Mouse (Mus musculus): ENCODE measurements around the gene AI481877.

AI481877 gene

DNA sequence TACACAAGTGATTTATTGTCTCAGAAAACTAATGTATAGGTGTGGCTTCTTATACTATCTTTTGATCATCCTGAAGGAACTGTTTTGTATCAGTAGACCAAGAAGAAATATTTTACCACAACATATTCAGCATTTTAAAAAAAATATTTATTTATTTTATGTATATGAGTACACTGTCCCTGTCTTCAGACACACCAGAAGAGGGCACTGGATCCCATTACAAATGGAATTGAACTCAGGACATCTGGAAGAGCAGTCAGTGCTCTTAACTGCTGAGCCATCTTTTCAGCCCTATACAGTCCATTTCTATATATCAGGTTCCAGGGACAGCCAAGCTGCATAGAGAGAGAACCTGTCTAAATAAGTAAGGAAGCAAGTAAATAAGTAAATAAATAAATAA lies 15.2 kb downstream of the AI481877 start:
- DNase-seq = no peak

DNA sequence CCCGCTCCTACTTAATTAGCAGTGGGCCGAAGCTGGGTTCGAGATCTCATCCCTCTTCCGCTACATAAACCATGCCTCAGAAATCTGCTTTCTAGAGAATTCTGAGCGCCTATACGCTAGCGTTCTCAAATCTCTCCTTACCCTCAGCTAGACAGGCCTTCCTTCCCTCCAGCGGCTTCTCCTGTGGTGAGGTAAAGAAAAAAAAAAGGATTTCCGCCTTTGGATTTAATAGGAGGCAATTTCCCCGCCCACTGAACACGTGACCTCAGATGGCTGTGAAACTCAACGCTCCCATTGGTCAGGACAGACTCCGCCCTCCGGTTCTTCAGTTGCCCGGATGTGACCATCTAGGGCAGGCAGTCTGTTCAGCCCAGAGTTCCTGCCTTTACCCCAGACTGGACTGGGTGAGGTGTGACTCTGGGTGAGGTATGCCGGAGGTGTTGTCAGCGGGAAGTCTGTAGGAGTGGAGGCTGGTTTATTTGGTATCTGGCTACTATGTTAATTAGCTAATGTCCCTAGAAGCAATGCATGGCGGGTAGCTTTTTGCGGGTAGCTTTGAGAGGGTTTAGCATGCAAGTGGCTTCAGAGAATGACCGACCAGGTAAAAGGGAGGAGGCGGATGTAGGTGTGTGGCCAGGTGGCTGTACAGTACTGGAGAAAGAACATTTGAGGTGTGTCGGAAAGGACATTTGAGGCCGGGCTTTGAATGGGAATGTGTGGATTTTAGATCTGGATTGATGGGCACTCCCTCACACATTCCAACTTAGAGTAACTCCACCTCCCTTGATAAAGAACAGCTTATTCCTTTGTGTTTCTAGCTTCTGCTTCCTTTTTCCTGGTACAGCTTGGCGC lies 20.9 kb downstream of the AI481877 start:
- DNase-seq = no peak

DNA sequence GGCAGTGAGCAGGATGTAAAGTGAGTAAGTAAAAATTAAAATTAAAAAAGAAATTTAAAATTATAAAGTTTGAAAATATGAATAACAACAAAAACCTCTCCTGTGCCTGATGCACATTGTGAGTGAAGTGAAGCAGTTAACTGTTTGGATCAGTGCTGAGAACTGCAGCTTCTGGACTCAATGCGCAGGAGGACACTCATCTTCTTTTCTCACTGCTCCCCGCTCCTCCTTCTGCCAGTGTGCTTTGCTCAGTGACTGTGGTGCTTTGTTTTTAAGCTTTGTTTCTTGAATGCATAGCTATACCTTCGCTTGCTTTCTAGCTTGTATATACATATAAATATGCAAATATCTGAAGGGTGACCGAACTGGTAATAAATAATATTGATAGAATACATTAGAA lies 30.1 kb downstream of the AI481877 start:
- DNase-seq = no peak

DNA sequence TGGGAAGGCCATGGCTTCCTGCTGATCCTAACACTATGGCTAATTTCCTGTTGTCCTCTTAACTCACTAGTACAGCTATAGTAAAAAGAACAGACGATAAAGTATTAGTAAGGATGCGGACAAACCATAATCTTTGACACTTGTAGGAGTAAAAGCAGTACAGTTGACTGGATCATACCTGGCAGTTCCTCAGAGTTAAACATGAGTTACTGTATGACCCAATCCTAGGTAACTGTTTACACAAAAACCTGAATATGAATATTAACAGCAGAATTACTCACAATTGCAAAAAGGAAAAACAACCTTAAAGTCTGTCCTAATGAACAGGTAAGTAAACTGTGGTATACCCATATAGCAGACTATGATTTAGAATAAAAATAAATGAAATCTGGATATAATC lies 30.9 kb downstream of the AI481877 start:
- no peak for DNase-seq

DNA sequence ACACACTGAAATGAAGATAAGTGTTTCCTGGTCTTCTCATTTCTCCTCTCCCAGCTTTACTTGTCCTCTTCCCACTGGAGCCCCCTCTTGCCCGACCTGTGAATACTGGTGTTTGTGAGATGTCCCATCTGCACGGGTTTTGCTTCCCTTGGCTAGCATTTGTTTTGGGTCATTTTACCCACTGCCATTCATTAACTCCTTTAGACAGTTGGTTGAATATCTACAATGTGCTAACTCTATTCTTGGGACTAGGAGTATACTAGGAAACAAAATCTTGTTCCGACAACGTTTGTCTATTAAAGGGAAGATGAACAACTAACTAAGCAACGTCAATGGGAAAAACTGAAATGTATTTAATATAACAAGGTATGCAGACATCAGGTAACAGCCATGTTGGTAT lies 32.1 kb downstream of the AI481877 start:
- DNase-seq = no peak

DNA sequence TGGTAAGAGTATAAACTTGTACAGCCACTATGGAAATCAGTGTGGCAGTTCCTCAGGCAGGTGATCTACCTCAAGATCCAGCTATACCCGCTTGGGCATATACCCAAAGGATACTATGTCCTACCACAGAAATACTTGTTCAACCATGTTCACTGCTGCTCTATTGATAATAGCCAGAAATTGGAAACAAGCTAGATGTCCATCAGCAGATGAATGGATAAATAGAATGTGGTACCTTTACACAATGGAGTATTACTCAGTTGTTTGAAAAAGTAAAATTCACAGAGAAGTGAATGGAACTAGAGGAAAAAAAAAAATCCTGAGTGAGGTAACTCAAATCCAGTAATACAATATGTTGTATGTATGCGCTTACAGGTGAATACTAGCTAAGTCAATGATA lies 34.6 kb downstream of the AI481877 start:
- DNase-seq = no peak

DNA sequence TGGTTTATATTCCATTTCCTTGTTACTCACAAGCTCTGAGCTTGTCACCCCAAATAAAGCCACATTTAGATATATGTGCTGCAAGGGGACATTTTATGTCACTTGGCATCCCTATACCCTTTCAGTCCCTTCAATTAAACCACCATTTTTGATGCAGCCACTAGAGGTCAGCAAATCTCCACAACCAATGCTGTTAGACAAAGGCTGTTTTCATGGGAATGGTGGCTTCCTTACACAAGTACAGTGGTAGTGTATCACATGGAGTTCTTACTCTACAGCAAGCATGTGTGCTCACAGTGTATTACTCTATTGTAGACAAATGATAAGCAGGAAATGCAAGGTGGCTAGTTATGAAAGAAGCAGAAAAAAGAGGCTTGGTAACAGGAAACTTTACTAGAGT lies 42.4 kb downstream of the AI481877 start:
- peak; percentile 80 for DNase-seq

DNA sequence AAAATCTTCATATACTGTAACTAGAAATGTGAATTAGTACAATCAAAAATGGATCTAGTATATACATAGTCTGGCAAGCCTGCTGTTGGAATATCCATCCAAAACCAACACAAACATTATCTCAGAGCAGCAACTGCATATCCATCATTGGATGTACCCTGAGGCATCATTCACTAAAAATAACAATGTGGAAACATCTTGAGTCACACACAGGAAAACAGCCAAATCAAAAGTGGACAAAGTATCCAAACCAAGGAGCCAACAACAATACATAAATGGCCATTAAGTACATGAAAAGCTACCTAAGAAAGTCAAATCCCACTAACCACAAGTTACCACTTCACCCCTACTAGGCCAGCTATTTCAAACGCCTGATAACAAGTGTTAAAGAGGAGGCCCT lies 49.4 kb downstream of the AI481877 start:
- no peak for DNase-seq

DNA sequence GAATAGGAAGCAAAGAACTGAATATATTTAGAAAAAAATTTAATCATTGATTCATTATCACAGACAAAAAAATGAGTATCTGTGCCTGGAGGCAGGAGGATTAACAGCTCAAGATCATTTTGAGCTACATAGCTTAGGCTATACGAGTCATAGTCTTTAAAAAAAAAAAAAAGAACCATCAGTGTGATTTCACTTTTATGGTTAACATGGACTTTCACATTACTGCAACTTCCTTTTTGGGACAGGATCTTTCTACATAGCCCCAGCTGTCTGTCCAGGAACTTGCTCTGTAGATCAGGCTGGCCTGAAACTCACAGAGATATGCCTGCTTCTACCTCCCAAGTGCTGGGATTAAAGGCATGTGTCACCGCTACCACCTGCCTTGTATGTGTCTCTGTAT lies 55.4 kb downstream of the AI481877 start:
- no peak for DNase-seq

DNA sequence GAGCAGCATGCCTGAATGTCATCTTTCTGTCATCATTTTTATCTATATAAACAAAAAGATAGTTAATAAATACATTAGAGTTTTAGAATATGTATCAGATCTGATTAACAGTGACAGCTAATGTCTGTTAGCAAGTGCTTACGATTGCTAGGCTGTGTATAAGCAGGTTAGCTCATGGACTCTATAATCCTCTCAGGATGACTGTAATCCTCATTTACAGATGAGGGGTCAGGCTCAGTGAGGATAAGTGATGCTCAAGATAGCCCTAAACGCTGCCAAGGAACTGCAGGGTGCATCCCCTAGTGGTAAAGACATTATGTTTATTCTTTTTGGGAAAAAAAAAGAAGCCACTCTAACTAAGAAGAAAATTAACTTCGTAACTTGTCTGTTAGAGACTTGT lies 69.5 kb downstream of the AI481877 start:
- no peak for DNase-seq

DNA sequence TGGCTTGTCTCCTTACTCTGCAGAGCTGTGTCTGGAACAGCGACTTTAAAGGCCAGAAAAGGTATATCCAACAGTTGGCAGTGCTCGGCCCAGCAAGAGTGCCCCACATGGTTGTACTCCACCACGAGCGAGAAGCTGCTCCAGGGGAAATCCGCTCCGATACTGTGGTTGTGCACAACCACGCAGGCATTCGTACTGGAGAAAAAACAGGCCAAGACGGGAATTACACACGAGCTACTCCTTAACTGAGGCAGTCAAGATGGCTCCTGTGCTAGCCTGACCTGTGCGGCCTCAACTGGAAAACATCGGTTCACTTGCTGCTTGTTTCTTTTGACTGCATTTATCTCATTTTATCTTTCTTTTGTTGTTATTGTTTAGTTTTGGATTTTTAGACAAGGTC lies 76.3 kb downstream of the AI481877 start:
- no peak for DNase-seq

DNA sequence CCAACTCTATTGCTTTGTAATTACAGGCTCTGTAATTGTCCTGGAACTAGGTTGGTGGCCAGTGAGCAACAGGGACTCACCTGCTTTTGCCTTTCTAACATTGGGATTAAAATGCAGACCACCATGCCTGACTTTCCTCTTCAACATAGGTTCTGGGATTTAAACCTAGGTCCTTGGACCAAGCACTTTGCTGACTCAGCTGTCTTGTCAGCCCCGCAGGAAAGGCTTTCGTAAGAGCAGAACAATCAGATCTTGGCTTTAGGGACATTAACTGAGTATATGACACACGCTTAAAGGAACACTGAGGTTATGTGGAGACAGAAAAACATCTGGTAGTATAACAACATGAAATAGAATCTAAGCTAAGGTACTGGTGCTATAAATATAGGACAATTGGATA lies 80.9 kb downstream of the AI481877 start:
- DNase-seq = no peak

DNA sequence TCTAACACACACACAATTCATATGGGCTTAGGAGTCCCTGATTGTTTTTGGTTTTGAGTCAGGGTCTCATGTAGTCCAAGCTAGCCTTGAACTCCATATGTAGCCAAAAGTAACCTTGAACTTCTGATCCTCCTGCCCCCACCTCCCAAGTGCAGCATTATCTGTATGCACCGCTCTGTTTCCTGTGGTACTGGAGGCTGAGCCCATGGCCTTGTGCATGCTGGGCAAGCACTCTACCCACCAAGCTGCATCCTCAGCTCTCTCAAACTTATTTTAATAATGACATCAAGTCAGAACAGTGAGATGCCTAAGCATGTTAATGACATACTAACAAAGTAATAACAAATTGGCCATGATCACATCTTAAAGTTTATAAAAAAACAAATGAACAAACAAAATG lies 87.7 kb downstream of the AI481877 start:
- no peak for DNase-seq

DNA sequence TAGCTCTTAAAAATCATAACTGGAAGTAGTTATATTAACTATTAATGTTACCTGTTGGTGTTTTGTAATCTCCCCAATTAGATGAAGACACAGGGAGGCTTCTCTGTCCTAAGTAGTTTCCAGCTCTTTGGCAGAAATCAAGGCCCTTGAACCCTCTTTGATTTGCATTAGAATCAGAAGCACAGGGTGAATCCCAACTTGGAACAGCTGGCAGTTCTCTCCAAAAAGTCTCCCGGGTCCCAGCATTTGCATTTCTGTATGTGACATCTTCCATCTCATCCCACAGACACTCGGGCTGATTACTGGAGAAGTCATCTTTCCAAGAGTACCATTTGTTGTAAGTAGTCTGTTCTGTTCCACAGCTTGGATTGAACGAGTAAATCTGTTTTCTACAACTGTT lies 91.6 kb downstream of the AI481877 start:
- DNase-seq = no peak

DNA sequence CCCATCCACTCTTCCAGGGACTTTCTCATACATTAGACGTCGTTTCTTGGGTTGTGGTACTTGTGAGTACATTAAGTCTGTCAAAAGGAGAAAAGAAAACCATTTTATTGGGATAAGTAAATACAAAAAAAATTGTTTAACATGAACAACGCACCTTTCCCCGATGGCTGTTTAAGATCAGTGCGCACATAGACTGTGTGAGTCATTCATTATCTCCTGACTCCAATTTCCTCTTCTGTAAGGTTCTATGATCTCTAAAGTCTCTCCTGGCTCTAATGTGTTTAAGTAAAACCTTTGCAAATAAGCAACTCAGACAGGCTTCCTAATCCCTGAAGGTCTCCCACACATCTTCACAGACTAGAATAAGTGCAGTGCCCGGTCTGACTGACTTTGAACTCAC lies 94.9 kb downstream of the AI481877 start:
- no peak for DNase-seq

DNA sequence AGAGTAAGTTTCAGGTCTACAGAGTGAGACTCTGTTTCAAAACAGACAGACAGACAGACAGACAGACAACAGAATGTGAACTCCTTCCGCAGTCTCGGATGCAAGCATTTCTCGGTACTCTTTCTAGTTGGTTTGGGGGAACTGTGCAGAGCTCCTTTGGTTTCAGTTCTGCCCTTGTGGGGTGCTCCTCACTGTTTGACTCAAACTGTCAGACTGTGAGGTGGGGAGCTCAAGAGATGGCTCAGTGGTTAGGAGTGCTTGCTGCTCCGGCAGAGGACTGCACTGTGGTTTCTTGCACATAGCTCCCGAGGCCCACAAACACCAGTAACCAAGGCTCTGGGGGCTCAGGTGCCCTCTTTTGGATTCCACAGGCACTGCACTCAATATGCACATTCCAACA lies 95.7 kb downstream of the AI481877 start:
- no peak for DNase-seq

DNA sequence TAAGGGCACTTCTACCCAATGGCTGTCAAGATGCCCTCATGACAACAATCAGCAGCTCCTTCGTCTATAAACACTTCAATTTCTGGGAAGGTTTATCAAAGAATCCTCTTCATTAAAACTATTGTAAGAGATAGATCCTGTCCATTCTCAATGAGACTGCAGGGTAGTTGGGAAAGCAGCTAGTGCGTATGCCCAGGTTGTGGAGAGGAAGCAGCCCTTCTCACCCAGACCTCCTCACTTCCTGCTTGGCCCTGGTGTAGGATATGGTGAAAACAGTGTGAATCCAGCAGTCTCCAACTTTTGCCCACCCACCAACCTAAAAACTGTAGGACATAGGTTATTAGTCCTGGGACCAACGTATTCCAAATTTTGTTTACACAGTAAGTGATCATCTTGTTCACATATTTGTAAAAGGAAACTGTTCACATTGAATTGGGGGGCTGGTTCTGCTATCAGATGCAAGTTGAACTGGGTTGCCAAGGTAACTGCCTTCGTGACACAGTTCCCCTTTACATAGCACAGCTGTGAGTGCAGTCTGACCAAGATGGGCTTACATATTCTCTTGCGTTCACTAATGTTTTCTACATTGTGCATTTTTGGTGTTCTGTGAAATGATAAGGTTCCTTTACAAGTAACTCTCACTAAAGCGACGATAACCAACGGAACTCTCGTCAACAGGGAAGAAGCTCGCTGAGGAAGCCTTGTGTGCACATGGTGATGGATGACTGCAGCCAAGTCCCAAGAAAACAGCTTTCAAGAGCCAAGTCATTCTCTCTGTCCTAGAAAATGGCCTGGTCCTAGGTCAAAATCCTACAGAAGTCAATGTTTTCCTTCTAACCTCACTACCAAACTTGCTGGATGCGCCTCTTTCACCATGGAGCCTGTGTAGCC lies 98.1 kb downstream of the AI481877 start:
- DNase-seq = no peak

DNA sequence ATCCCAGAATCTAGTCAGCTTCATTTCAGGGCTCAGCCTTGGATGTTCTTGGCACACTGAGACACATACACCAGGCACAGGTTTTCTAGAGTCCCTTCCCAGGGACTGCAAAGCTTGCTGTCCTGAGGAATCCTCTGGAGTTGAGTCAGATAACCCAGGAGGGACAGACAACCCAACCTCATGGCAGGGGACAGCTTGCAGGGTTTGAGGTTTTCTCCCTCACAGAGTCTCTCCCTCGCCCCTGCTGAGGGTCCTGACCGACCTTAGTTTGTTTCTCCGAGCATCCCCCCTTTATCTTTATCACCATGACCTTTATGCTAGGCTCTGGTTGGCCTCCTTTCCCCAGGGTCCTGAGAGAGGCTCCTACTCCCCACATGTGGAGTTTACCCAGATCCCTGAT lies 101.3 kb downstream of the AI481877 start:
- no peak for DNase-seq

DNA sequence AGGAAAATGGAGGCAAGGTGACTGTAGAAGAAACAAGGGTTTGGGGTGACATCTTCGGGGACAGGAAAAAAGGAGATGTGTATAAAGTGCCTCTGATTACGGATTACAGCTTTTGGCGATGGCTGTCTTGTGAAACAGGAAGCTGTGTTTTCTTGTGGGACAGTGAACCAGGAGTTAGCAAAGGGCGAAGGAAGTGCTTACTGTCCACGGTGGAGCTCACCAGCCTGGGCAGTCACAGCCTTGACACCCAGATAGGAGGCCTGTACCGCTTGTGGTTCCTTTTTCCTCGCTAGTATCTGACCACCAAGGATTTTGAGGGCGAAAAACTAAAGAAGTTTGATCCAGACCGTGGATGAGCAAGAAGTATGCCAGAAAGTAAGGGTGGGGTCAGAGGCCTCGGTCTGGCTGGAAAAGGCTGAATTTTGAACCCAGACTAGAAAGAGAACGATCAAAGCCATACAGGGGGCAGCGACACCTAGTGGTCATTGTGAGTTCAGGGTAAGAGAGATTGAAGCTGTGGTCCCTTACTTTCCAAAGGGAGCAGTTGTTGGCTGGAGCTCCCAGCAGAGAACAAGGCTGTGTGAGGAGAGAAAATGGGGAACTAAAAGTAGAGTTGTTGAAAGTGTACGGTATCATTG lies 102.2 kb downstream of the AI481877 start:
- DNase-seq = peak; percentile 80

DNA sequence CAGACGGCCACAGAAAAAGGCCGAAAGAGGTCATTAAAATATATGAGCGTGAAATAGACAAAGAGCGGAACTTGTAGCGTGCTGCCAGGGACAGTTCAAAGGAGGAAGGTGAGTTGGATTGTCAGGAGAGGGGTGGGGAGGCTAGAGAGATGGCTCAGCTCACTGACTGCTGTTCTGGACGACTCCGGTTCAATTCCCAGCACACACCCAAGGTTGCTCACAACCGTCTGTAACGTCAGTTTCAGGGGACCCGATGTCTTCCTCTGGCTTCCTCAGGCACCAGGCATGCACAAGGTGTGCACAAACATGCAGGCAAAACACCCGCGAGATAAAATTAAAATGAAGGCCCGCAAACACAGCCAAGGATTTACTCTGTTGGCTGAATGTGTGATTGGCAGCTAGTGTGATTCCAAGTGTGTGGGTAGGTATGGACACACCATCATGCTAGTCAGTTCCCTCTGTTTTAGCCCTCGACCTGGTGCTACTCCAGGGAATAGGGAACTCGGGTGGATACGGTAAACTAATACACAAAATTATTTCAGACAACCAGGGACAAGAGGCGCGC lies 102.9 kb downstream of the AI481877 start:
- DNase-seq = peak; percentile 33

DNA sequence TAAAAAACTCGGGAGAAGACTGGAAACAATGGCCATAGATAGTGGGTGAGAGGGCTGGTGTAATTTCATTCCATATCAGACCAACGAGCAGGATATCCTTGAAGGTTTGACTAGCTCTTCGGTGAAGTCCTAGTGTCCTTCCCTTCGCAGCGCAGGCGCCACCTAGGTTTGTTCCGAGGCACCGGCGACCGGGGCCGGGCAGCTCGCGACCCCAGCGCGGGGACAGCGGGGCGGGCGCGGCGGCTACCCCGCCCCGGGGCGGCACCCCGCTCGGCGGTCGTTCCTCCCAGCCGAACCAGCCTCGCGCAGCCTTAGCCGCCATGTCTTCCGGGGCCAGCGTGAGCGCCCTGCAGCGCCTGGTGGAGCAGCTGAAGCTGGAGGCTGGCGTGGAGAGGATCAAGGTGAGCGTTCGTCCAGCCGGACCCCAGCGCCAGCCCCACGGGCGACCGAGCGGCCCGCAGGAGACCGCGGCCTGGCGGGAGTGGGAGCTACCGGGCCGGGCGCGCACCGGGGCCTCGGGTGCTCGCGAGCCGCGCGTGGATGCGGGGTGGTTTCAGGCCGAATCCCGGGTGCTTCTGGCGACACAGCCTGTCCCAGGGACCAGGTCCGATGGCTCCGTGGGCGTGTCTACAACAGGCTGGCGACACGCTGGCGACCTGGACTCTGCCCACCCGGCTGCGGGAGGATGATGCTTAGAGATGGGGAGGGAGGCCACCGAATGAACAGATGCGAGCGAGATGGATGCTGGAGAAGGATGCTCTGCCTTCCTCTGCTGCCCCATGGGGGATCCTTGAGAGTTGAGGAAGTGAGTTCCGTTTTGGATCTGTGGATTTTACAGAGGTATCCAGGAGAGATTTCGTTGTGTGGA lies 103.6 kb downstream of the AI481877 start, which contains the start of gene Gng10:
TSS of gene Gng10 (plus strand) at position 171 of the 868 bp plus-strand sequence.
- peak; percentile 72 for DNase-seq

DNA sequence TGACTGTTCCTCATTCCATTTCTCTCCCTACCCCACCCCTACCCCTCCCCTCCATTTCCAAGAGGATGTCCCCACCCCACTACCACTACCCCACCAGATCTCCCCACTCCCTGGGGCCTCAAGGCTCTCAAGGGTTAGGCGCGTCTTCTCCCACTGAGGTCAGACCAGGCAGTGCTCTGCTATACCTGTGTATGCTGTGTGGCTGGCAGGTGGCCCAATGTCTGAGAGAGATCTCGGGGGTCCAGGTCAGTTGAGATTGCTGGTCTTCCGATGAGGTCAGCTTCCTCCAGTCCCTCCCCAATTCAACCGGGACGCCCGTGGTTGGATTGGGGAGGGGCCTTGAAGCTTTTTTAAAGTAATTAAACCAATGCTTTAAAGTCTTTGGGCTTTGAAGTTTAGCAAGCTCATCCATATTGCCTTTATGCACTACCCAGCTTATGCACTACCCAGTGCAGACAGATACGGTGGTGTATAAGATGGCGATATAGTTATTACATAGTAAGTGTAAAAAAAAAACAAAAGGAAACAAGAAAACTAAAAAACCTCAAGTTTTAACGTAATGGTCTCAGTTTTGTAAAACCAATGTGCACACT lies 104.4 kb downstream of the AI481877 start:
- peak; percentile 38 for DNase-seq

Measured in cerebellum, adult 9-10 months (tissue).